Mouse (Mus musculus): ENCODE results near the gene Grm4.
"Not testable (repeated sequence)": the region's sequence is repeated elsewhere in the genome, so short reads cannot be mapped to it uniquely, and the experiment has no call there.

The Grm4 gene

GRCm38 (mm10) chr17:27385513-27386261 lies 135.5 kb downstream of the Grm4 start:
- DNase-seq: no peak

- DNase-seq: no peak
These were observed 138.3 kb downstream of the Grm4 start for GRCm38 (mm10) chr17:27382916-27383315.

GRCm38 (mm10) chr17:27380911-27381459 lies 140.2 kb downstream of the Grm4 start:
- DNase-seq: not testable (repeated sequence)

- DNase-seq: no peak
These were observed 142.2 kb downstream of the Grm4 start for GRCm38 (mm10) chr17:27378977-27379376.

- DNase-seq: no peak
These were observed 144.1 kb downstream of the Grm4 start for GRCm38 (mm10) chr17:27377151-27377550.

GRCm38 (mm10) chr17:27375551-27375950 lies 145.7 kb downstream of the Grm4 start:
- DNase-seq: no peak
